Mouse (Mus musculus) MEL (cell line): Measurements from ENCODE around the gene Tfam.

Experiments used
- CTCF ChIP-seq, 3 experiments: IDR thresholded peaks in 2 of 3; conservative IDR thresholded peaks in 1 of 3; 2 replicates each; pipeline ENCODE4 v1.5.1; 2011 to 2012; ENCODE audit warnings: low read length in 3 of 3, low read depth in 2 of 3, mild to moderate bottlenecking in 2 of 3, improper control_type of control experiment in 1 of 3, inconsistent platforms in 1 of 3, mixed read lengths in 1 of 3, moderate library complexity in 1 of 3; ENCODE audit not compliant: control insufficient read depth in 1 of 3, insufficient read depth in 1 of 3, poor library complexity in 1 of 3, severe bottlenecking in 1 of 3
- EP300 ChIP-seq, 2 experiments: IDR thresholded peaks; 2 replicates each; pipeline ENCODE4 v1.6.1; 2011; ENCODE audit warnings: improper control_type of control experiment in 2 of 2, low read length in 2 of 2, low read depth in 1 of 2, mild to moderate bottlenecking in 1 of 2
- MXI1 ChIP-seq: IDR thresholded peaks from 2 replicates; pipeline ENCODE4 v1.6.1; 2011; ENCODE audit warnings: mild to moderate bottlenecking, low read depth, low read length, improper control_type of control experiment
- POLR2A ChIP-seq, 2 experiments: IDR thresholded peaks; 2 replicates each; pipeline ENCODE4 v1.6.1; 2011 to 2012; ENCODE audit warnings: low read length in 2 of 2, mild to moderate bottlenecking in 2 of 2, control low read depth in 1 of 2, improper control_type of control experiment in 1 of 2, low read depth in 1 of 2, moderate library complexity in 1 of 2; ENCODE audit not compliant: control insufficient read depth in 1 of 2, insufficient read depth in 1 of 2, poor library complexity in 1 of 2
- RAD21 ChIP-seq: IDR thresholded peaks from 2 replicates; pipeline ENCODE4 v1.6.1; 2011; ENCODE audit warnings: mild to moderate bottlenecking, low read depth, low read length, improper control_type of control experiment
- TAL1 ChIP-seq: IDR thresholded peaks from 2 replicates; pipeline ENCODE4 v1.6.1; 2012; ENCODE audit warnings: mild to moderate bottlenecking, inconsistent platforms, low read length, moderate library complexity, mixed read lengths
- USF1 ChIP-seq: IDR thresholded peaks from 2 replicates; pipeline ENCODE4 v1.6.1; 2014; ENCODE audit warnings: low read depth, mild to moderate bottlenecking, inconsistent platforms, low read length, improper control_type of control experiment, moderate library complexity
- ZC3H11A ChIP-seq: IDR thresholded peaks from 2 replicates; pipeline ENCODE4 v1.6.1; 2012; ENCODE audit warnings: low read depth, mild to moderate bottlenecking, inconsistent platforms, low read length, improper control_type of control experiment

DNA sequence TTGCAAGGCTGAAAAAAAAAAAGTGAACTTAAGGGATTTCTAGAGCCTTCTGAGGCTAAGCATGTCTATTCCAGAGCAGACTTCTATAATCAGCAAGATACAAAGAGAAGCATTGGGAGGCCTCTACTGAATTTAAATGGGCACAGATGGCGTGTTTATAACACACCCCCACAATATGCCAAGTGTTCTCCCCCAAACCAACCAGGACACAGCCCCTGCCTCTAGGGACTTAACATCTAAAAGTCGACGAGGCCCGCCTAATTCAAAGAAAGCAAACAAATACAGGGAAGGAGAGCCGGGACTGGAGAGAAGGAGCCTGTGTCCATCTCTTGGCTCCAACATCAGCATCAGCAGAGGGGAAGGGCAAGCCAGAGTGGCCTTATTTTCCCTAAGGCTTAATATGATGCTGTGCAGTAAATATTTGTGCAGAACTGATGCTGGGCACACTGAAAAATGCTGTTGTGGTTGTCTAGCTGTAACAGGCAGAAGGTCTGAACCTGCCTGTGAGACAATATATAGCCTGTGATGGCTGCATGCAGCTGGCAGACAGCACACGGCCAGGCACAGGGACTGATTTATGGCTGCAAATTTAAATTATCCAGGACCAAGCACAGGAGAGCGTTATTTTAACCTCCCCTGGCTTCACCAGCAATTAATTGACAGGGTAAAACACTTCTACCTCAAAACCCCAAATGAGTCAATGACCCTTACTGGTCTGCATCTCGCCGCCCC lies 35.1 kb upstream of the Tfam start:
- TF ChIP-seq RAD21 (no peak), CTCF (IDR thresholded peaks at IDR 0.05 in 2 of 3, conservative IDR thresholded peaks at IDR 0.05 in 1 of 3; ENCODE audit: control insufficient read depth in 1 of 3, insufficient read depth in 1 of 3, low read depth in 2 of 3, low read length in 3 of 3, poor library complexity in 1 of 3, severe bottlenecking in 1 of 3) (no peak), MXI1 (no peak), ZC3H11A (no peak), USF1 (no peak), TAL1 (no peak), POLR2A (IDR thresholded peaks at IDR 0.05; ENCODE audit: control insufficient read depth in 1 of 2, insufficient read depth in 1 of 2, low read depth in 1 of 2, low read length in 2 of 2, poor library complexity in 1 of 2) (no peak), EP300 (IDR thresholded peaks at IDR 0.05; ENCODE audit: low read depth in 1 of 2, low read length in 2 of 2) (no peak)
